Mouse (Mus musculus) midbrain, postnatal 0 days (tissue): Measurements from ENCODE around the gene Fiz1. TPM values are rescaled to one million over a fixed set of nuclear protein-coding genes. Genes with fewer than 3 reads are reported as not detected.

Source experiments
- ATAC-seq: fragments of 200-750 bp; cut with Nextera tagmentation; 2 replicates; pipeline ENCODE4 v1.8.0; 2017; ENCODE audit warnings: moderate number of reproducible peaks, mild to moderate bottlenecking, moderate TSS enrichment, moderate library complexity; ENCODE audit not compliant: low FRiP score
- DNase-seq: peaks from one replicate; pipeline ENCODE4 v3.0.0-alpha.2; 2015; ENCODE audit warnings: low spot score
- H3K27ac ChIP-seq: fragments of 300-500 bp; sonication (generic); 2 replicates; pipeline ENCODE4 v1.5.1; 2014; ENCODE audit warnings: low read depth, mild to moderate bottlenecking, low read length, mixed read lengths
- H3K27me3 ChIP-seq: fragments of 300-500 bp; sonication (generic); 2 replicates; pipeline ENCODE4 v1.6.1; 2014; ENCODE audit warnings: low read length, control low read depth, mixed read lengths; ENCODE audit not compliant: insufficient read depth
- H3K36me3 ChIP-seq: fragments of 300-500 bp; sonication (generic); 2 replicates; pipeline ENCODE4 v1.6.1; 2014; ENCODE audit warnings: low read length, control low read depth, mixed read lengths; ENCODE audit not compliant: insufficient read depth
- H3K4me1 ChIP-seq: fragments of 300-500 bp; sonication (generic); 2 replicates; pipeline ENCODE4 v1.6.1; 2014; ENCODE audit warnings: mild to moderate bottlenecking, control low read depth, antibody characterized with exemption, low read length, mixed read lengths; ENCODE audit not compliant: insufficient read depth
- H3K4me2 ChIP-seq: fragments of 300-500 bp; sonication (generic); 2 replicates; pipeline ENCODE4 v1.6.1; 2014; ENCODE audit warnings: low read depth, mild to moderate bottlenecking, low read length, mixed read lengths; ENCODE audit not compliant: poor library complexity, severe bottlenecking
- H3K4me3 ChIP-seq: fragments of 300-500 bp; sonication (generic); 2 replicates; pipeline ENCODE4 v1.5.1; 2014; ENCODE audit warnings: low read depth, mild to moderate bottlenecking, low read length, moderate library complexity
- H3K9ac ChIP-seq: fragments of 300-500 bp; sonication (generic); replicated peaks from 2 replicates; pipeline ENCODE4 v1.6.1; 2014; ENCODE audit warnings: mild to moderate bottlenecking, low read length, moderate library complexity, mixed read lengths; ENCODE audit not compliant: poor library complexity, severe bottlenecking
- H3K9me3 ChIP-seq: fragments of 300-500 bp; sonication (generic); 2 replicates; pipeline ENCODE4 v1.6.1; 2016; ENCODE audit warnings: low read length, control low read depth
- CTCF ChIP-seq: IDR thresholded peaks from 2 replicates; pipeline ENCODE4 v1.5.1; 2016; ENCODE audit warnings: antibody characterized with exemption, mild to moderate bottlenecking
- WGBS: fragments of 180-500 bp; shearing (Covaris S2); extraction: QIAGEN DNeasy Blood & Tissue Kit; methylation state at CpG from one replicate; pipeline ENCODE4 v1.1.7; 2014; 5-methylcytosine and 5-hydroxymethylcytosine counted together
- polyA plus RNA-seq: library from polyadenylated mRNA; unstranded; fragments of >200 nt; fragmentation: Nextera tagmentation; extraction: Ambion mirVana; gene quantifications from 2 replicates; pipeline ENCODE4 v1.2.1, GENCODE M21; 2015
- total RNA-seq: library from RNA; depleted of rRNA; stranded (reverse); fragments of >200 nt; gene quantifications from 2 replicates; pipeline ENCODE4 v1.2.3, GENCODE M21; 2014

Gene Fiz1
- total and polyA plus RNA-seq, 2 experiments from 2014 or later, result 25.7 to 36.1 TPM

GRCm38 (mm10) chr7:4995268-4996002, 19.1 kb downstream of the Fiz1 start:
- TF ChIP-seq CTCF, result no peak
- Histone ChIP-seq H3K4me2 (peak overlapping the region; percentile 91), H3K27me3 (no peaks in the 10 kb centered on the region), H3K4me1 (peaks cover 14% of the 10 kb centered on the region), H3K9ac (peak overlapping the region; percentile 99), H3K36me3 (peaks cover 17% of the 10 kb centered on the region), H3K4me3 (peak overlapping the region; percentile 84), H3K27ac (peak overlapping the region; percentile 88), H3K9me3 (no peaks in the 10 kb centered on the region)
- WGBS, result 4% methylated on average over 19 of the region's 19 CpGs
- peak; percentile 12 for DNase-seq
- peak; percentile 15 for ATAC-seq

- Histone ChIP-seq H3K4me3 (peak overlapping the region; percentile 84; the same call in 1 of the 2 replicates), H3K27me3 (no peaks in the 10 kb centered on the region), H3K36me3 (peaks cover 17% of the 10 kb centered on the region), H3K27ac (no peak overlapping the region), H3K9me3 (no peaks in the 10 kb centered on the region), H3K4me1 (peaks cover 14% of the 10 kb centered on the region), H3K4me2 (peak overlapping the region; percentile 91), H3K9ac (no peak overlapping the region; the same call in 1 of the 2 replicates)
- DNase-seq (no peak), ATAC-seq (no peak)
- WGBS, result 60% methylated on average over 53 of the region's 59 CpGs
- TF ChIP-seq CTCF, result no peak
Measured at GRCm38 (mm10) chr7:4993999-4994788, 20.3 kb downstream of the Fiz1 start.

- ATAC-seq, result no peak
- peak overlapping the region; percentile 12; the same call in 1 of the 2 replicates for H3K4me3 ChIP-seq
Measured at GRCm38 (mm10) chr7:4993347-4993998, 21.0 kb downstream of the Fiz1 start.

GRCm38 (mm10) chr7:4988250-4988649, 26.2 kb downstream of the Fiz1 start:
- H3K9me3 ChIP-seq, result no peaks in the 10 kb centered on the region
- H3K4me3 ChIP-seq, result no peak overlapping the region
- DNase-seq (no peak), ATAC-seq (no peak)
- H3K36me3 ChIP-seq, result peaks cover 12% of the 10 kb centered on the region
- 73% methylated on average over 2 of the region's 2 CpGs for WGBS
- no peaks in the 10 kb centered on the region for H3K4me1 ChIP-seq
- H3K27ac ChIP-seq, result no peak overlapping the region
- H3K9ac ChIP-seq, result no peak overlapping the region
- no peak overlapping the region for H3K4me2 ChIP-seq
- no peak for TF ChIP-seq CTCF
- H3K27me3 ChIP-seq, result no peaks in the 10 kb centered on the region

More at GRCm38 (mm10) chr7:4993347-4993998, 21.0 kb downstream of the Fiz1 start:
- Histone ChIP-seq H3K9me3 (no peaks in the 10 kb centered on the region), H3K4me1 (peaks cover 14% of the 10 kb centered on the region), H3K27me3 (no peaks in the 10 kb centered on the region), H3K9ac (no peak overlapping the region), H3K27ac (no peak overlapping the region), H3K36me3 (peaks cover 17% of the 10 kb centered on the region), H3K4me2 (peak overlapping the region; percentile 91; the same call in 1 of the 2 replicates)
- no peak for DNase-seq
- 41% methylated on average over 51 of the region's 55 CpGs for WGBS
- TF ChIP-seq CTCF, result no peak

- Histone ChIP-seq H3K4me3 (no peak overlapping the region), H3K4me1 (no peaks in the 10 kb centered on the region), H3K4me2 (no peak overlapping the region), H3K9me3 (no peaks in the 10 kb centered on the region), H3K27ac (no peak overlapping the region), H3K27me3 (no peaks in the 10 kb centered on the region), H3K36me3 (no peaks in the 10 kb centered on the region), H3K9ac (no peak overlapping the region)
- DNase-seq (no peak), ATAC-seq (no peak)
- 90% methylated on average over 7 of the region's 7 CpGs for WGBS
- 0 out of 2 replicates have a peak, but pooled peaks have one; percentile 15 for TF ChIP-seq CTCF
Measured at GRCm38 (mm10) chr7:4976832-4977231, 37.7 kb downstream of the Fiz1 start.
